Mouse (Mus musculus): ENCODE results near the gene Vmn2r1. TPM values are rescaled to one million over a fixed set of nuclear protein-coding genes. Genes with fewer than 3 reads are reported as not detected.

The Vmn2r1 gene
- 0.05 TPM in 2 replicates for polyA plus RNA-seq (2015; fragmentation: Nextera tagmentation; extraction: Ambion mirVana)

- no peak for DNase-seq (ENCODE audit: low spot score)
Measured at GRCm38 (mm10) chr3:64081247-64081646, at the start of gene Vmn2r1. Gene Vmn2r1 (plus strand): TSS chr3:64081547.

GRCm38 (mm10) chr3:64038136-64038841 is 43.1 kb upstream of the Vmn2r1 start:
- DNase-seq (ENCODE audit: low spot score), result no peak

GRCm38 (mm10) chr3:64039818-64040784 is 41.2 kb upstream of the Vmn2r1 start:
- DNase-seq (ENCODE audit: low spot score), result peak; percentile 49

- DNase-seq (ENCODE audit: low spot score), result no peak
Measured at GRCm38 (mm10) chr3:64112707-64113106, 31.4 kb downstream of the Vmn2r1 start.

- no peak for DNase-seq (ENCODE audit: low spot score)
Measured at GRCm38 (mm10) chr3:64113352-64114046, 32.2 kb downstream of the Vmn2r1 start.

- DNase-seq (ENCODE audit: low spot score), result no peak
Measured at GRCm38 (mm10) chr3:64141878-64142508, 60.6 kb downstream of the Vmn2r1 start, which contains the start of gene Vmn2r2. Gene Vmn2r2 (minus strand): TSS chr3:64141928.

Other genes starting within 250 kb of the Vmn2r1 start
- gene Plch1, start 182.1 kb upstream of the Vmn2r1 start, polyA plus RNA-seq (2015; fragmentation: Nextera tagmentation; extraction: Ambion mirVana), result 0.15 and 0.26 TPM in 2 replicates
- 4.8 TPM in 2 replicates for gene E130311K13Rik, start 152.1 kb upstream of the Vmn2r1 start, polyA plus RNA-seq (2015; fragmentation: Nextera tagmentation; extraction: Ambion mirVana)
- 15.4 and 17.7 TPM in 2 replicates for gene Slc33a1, start 116.8 kb upstream of the Vmn2r1 start, polyA plus RNA-seq (2015; fragmentation: Nextera tagmentation; extraction: Ambion mirVana)
- 34.0 and 34.7 TPM in 2 replicates for gene Gmps, start 105.4 kb upstream of the Vmn2r1 start, polyA plus RNA-seq (2015; fragmentation: Nextera tagmentation; extraction: Ambion mirVana)
- gene Vmn2r2, start 60.4 kb downstream of the Vmn2r1 start, polyA plus RNA-seq (2015; fragmentation: Nextera tagmentation; extraction: Ambion mirVana), result not detected in 2 replicates
- 0.03 and 0.05 TPM in 2 replicates for gene Vmn2r3, start 208.2 kb downstream of the Vmn2r1 start, polyA plus RNA-seq (2015; fragmentation: Nextera tagmentation; extraction: Ambion mirVana)